Mouse (Mus musculus) right cerebral cortex, postnatal 36 days (tissue): Measurements from ENCODE around the gene Tdrd7.

Experiments used
- DNase-seq, 2 experiments: peaks; one replicate each; pipeline ENCODE4 v3.0.0; 2022; ENCODE audit warnings: low spot score in 2 of 2, mixed read lengths in 1 of 2

The Tdrd7 gene

GRCm38 (mm10) chr4:45972448-45972854 is 7.3 kb downstream of the Tdrd7 start:
- peak; percentile 56 to 61 for DNase-seq

DNA sequence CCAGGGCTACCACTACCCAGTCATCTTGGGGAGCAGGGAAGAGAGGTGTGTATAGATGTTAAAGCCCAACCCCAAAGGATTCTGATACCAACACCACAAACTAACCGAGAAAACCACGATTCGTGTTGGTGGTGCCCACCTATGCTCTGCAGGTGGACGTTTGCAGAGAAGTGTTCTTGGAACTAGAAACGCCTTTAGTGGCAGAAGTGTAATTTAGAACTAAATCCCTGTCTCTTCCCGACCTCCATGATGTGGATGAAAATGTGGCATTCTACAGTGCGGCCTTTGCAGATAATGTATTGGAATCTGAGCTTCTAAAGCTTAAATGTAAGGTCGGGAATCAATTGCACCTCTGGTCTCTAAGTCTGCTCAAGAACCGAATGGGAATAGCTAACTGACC is 7.8 kb downstream of the Tdrd7 start:
- DNase-seq: no peak

DNA sequence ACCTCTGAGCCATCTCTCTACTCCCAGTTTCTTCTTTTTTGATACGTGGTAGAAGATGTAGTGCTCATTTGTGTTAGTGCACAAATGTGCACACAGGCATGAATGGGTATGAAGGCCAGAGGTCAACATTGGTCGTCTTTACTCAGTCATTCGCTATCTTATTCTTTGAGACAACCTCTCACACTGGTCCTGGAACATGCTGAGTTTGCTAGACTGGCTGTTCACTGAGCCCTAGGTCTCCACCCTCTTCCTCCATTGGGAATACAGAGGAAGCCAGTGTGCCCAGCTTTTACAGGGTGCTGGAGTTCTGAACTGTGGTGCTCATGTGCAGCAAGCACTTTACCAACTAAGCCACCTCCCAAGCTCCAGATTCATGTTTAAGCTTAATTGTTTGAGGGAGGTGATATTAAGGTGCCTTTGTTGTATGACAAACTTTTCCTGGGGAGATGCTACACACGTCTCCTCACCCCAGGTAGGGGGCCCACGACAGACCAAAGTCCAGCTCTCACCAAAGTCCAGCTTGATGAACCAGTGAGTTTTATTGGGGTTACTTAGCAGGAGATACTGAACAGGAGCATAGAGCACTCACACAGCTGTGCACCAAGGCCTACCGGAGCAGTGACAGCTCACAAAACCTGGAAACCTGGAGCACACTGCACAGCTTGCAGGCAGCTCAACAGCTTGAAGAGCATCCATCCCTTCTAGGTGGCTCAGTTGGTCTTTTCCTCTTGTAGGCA is 12.0 kb downstream of the Tdrd7 start:
- DNase-seq: no peak

DNA sequence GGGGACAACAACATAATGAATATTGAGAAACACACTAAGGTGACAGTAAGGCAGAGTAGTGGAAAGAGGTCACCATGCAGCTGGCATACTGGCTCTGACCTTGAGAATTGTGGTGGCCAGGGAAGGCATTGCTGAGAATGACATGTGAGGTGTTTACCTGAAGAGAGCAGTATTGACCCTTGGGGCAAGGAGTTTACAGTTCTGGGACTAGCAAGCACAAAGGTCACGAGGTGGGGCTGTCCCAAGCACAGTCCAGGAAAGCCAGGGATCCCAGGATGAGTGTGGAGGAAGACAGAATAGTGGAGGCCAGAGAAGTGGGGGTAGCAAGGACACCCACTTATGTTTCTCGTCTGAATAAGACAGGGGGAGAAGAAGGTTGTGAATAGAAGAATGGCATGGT is 14.8 kb downstream of the Tdrd7 start:
- no peak for DNase-seq

GRCm38 (mm10) chr4:45981054-45981453 is 15.9 kb downstream of the Tdrd7 start:
- no peak for DNase-seq

- no peak for DNase-seq
Observed at GRCm38 (mm10) chr4:45990427-45991135, 25.4 kb downstream of the Tdrd7 start.

GRCm38 (mm10) chr4:45998536-45998935 is 33.4 kb downstream of the Tdrd7 start:
- DNase-seq: no peak

DNA sequence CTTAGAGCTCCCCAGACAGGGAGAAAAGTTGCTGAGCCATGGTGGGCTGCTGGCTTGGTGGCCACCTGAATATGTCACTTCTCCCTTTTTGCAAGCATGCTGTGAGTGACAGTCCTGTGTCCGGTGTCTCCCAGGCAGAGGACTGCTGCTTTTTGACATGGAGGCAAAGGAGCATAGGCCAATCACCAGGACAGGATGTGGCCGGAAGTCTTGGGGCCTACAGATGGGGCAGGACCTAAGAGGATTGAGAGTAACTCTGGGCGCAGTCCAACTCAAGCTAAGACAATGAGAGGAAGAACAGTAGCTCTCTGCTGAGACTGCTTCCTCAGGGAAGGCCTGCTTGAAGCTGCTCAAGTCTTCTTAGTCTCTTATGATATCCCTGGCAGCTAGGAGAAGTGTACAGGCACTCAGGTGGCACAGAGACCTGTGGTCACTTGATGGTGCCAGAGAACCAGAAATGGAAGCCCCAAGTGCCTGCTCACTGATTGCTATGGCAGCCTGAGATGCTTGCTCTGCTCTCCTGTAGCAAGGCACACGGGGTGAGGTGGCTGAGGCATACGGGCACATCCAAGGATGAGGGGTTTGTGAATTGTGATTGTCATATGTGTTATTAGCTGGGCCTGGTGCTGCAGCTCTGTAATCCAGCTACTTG is 43.1 kb downstream of the Tdrd7 start:
- DNase-seq: no peak

DNA sequence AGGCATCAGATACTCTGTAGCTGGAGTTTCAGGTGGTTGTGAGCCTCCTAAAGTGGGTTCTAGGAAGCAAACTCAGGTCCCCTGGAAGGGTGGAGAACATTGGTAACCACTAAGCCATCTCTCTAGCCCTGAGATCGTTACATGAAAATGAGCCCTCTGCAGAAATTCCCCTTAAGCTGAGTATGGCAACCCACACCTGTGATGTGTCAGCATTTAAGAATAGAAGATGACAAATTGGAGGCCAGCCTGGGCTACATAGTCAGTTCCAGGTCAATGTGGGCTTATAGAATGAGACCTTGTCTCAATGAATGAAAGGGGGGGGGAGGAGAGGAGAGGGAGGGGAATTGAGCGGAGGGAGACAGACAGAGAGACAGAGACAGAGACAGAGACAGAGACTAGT is 46.6 kb downstream of the Tdrd7 start:
- no peak for DNase-seq

GRCm38 (mm10) chr4:46015605-46016004 is 50.5 kb downstream of the Tdrd7 start:
- no peak for DNase-seq

- DNase-seq: no peak
Observed at GRCm38 (mm10) chr4:46023021-46023481, 57.9 kb downstream of the Tdrd7 start.

GRCm38 (mm10) chr4:46025893-46026292 is 60.8 kb downstream of the Tdrd7 start:
- DNase-seq: no peak

- DNase-seq: no peak
Observed at GRCm38 (mm10) chr4:46028224-46028623, 63.1 kb downstream of the Tdrd7 start.

DNA sequence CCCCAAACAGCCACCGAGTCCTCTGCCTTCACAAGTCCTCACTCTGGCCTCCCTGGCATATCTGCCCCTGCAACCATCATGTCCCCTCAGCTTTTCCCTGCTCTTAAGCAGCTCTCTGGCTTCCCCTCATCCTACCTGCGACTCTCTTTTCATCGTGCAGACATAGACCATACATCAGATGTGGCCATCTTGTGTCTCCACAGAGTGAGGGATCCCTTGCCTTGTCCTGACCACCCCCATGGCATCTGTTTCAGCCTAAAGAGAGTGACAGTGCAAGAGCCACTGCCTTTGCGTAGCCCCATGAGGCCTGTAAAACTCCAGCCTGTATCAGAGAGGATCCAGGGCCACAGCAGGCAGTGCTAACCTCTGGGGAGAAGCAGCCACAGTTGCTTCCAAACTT is 63.6 kb downstream of the Tdrd7 start:
- no peak for DNase-seq

DNA sequence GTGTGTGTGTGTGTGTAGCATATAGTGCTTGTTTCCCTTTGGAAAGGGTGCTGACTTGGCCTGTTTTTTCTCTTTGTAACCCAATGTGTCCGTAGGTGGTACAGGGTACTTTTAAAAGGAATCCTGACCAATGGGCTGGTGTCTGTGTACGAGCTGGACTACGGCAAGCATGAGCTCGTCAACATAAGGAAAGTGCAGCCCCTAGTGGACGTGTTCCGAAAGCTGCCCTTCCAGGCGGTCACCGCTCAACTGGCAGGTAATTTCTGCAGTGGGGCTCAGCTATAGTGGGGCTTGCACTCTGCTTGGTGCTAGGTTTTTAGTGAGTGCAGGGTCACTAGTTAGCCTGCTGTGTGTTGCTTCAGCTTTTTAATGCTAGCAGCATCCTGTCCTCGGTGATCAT is 64.4 kb downstream of the Tdrd7 start:
- no peak for DNase-seq

DNA sequence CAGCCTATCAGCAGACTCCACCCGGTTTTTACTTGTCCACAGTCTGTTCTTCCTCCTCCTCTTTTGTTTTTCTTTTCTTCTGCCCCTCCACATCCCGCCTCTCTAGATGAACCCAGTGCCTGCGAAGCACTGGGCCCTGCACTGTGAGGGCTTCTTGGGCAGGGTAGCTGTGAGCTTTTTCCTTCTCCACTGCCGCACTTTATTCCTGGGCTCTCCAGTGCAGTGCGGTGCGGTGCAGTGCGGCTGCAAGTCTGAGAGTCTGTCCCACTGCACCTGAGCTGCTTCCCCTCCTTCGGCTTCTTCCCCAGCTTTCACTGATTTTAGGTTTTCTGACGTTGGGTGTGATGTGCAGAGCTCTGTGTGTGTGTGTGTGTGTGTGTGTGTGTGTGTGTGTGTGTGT is 67.3 kb downstream of the Tdrd7 start:
- DNase-seq: no peak

GRCm38 (mm10) chr4:46033197-46033596 is 68.1 kb downstream of the Tdrd7 start:
- no peak for DNase-seq

DNA sequence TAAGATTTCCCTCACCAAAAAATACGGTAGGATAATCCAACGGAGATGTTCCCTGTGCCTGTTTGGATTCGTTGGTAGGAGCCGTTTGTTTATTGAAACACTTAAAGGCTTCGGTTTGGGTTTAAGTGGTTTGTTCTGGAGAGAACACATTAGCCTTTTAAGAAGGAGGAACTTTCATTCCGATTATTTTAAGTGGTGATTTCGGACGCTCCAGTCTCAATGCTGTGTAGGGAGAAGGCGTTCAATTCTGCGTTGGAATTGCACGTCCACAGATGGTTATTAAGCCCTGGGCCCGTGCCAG is 73.4 kb downstream of the Tdrd7 start:
- DNase-seq: no peak

DNA sequence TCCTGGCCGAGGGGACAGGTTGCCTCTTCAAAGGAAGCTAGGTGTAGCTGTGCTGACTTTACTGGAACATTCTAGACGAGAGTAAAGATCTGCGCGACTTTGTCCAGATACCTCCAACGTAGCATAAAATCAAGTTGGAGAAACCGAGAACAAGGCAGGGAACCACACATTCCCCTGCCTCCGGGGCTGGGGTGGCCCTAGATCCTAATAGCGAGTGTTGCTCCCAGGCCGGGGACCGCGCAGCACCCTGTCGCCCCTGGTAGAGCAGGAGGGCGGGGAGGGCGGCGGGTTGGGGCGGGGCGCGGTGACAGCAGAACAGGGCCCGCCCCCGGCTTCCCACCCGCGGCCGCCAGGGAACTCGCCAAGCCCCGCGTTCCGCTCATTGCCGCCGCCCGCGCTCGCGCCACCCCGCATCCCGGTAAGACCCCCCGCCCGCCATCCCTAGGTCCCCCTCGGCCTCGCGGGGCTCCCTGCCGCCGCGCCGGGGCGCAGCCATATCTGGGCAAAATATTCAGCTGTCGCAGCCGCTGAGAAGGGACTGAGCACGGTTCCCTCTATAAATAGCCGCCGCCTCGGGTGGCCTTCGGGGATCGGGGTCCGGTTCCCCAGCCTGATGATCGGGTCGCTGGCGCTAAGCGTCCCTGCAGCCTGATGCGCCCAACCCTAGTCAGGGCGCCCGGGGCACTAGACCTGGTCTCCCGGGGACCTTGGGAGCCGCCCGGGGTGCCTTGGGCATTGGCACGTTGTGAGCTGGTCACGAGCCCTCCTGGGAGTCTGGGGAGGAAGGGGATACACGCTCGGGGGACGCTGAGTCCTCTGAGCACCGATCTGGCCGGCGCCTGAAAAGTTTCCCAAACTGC is 74.0 kb downstream of the Tdrd7 start, which contains the start of gene Tmod1:
Tmod1 (plus strand) TSS at position 44 of the 860 bp plus-strand sequence.
- DNase-seq: peak; percentile 44 to 65

DNA sequence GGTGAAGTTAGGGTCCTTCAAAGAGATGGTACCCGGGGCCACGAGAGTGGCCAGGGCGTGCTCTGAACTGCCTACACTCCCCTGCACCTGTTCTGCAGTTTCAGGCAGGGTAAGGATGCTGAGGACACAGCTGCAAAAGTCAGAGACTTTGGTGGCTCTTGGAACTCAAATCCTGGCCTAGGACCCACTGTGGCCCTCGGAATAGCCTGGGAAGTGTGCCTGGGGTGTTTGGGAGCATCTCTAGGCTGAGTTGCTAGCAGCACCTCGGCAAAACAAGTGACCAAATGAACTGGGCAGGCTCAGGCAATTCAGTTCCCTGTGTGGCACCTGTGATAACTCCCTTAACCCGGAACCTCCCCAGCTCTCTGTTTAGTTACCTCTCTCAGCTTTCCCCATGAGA is 74.8 kb downstream of the Tdrd7 start:
- no peak for DNase-seq

- DNase-seq: peak in 1 of 2 experiments; percentile 44
Observed at GRCm38 (mm10) chr4:46040594-46041192, 75.6 kb downstream of the Tdrd7 start.
